In genomic region chr8:106152876-106153275, GRCm38 (mm10) we compare ENCODE assay signal across 23 mouse cellular contexts. TPM values are rescaled to one million over a fixed set of nuclear protein-coding genes. Genes with fewer than 3 reads are reported as not detected.
DNase-seq lines count a peak whose midpoint lies in the region; ATAC-seq and TF ChIP-seq lines count a peak whose summit lies in the region.
"Had no signal": no experiment of that assay in that cellular context is flagged by ENCODE, and none has a peak within 500 bp of the region (broad histone marks: within the 10 kb centered on the region; RNA-seq: fewer than 3 reads in every experiment).

No protein-coding gene starts in this region.

- no peaks in the 10 kb centered on the region for H3K9me3 ChIP-seq in forebrain, embryonic 11.5 days (ENCODE audit: control insufficient read depth, low read length)
- no peaks in the 10 kb centered on the region for H3K9me3 ChIP-seq in forebrain, embryonic 16.5 days (ENCODE audit: control insufficient read depth, low read length)
- H3K9me3 ChIP-seq in liver, embryonic 13.5 days (replicated peaks): no peaks in the 10 kb centered on the region
- no peaks in the 10 kb centered on the region for H3K9me3 ChIP-seq in megakaryocyte, embryonic 14.5 days
- H3K9me3 ChIP-seq: embryonic facial prominence, embryonic 12.5 days; forebrain, embryonic 12.5 days; limb, embryonic 12.5 days had no signal

- no peaks in the 10 kb centered on the region; the same call in 1 of the 2 replicates for H3K36me3 ChIP-seq in forebrain, embryonic 11.5 days (ENCODE audit: control insufficient read depth, insufficient read depth, low read length)
- peaks cover 5% of the 10 kb centered on the region; the same call in 1 of the 2 replicates for H3K36me3 ChIP-seq in forebrain, embryonic 16.5 days (ENCODE audit: control insufficient read depth, insufficient read depth)
- H3K36me3 ChIP-seq in liver, embryonic 13.5 days: peaks cover 10% of the 10 kb centered on the region
- H3K36me3 ChIP-seq in megakaryocyte, embryonic 14.5 days (replicated peaks; ENCODE audit: low read length): peaks cover 40% of the 10 kb centered on the region

- 89% methylated on average over 4 of the region's 4 CpGs for WGBS in forebrain, embryonic 11.5 days
- 90% methylated on average over 4 of the region's 4 CpGs for WGBS in forebrain, embryonic 16.5 days
- 26% methylated on average over 4 of the region's 4 CpGs for WGBS in liver, embryonic 13.5 days (ENCODE audit: insufficient replicate concordance)

- H3K4me2 ChIP-seq in forebrain, embryonic 11.5 days (ENCODE audit: low read depth, low read length, severe bottlenecking): no peak overlapping the region
- H3K4me2 ChIP-seq in forebrain, embryonic 16.5 days (ENCODE audit: low read length): no peak overlapping the region
- peak overlapping the region; percentile 87; the same call in 1 of the 2 replicates for H3K4me2 ChIP-seq in liver, embryonic 13.5 days
- H3K4me2 ChIP-seq: embryonic facial prominence, embryonic 12.5 days; forebrain, embryonic 12.5 days; heart, embryonic 11.5 days; limb, embryonic 12.5 days had no signal

- intact Hi-C loops in left cerebral cortex, adult 2 months (cut with DNase I): no loop called here

- no peak overlapping the region for H3K27ac ChIP-seq in forebrain, embryonic 11.5 days (ENCODE audit: low read depth, low read length)
- H3K27ac ChIP-seq in forebrain, embryonic 16.5 days (ENCODE audit: low read length): no peak overlapping the region
- H3K27ac ChIP-seq in left cerebral cortex, adult 2 months: peak overlapping the region; percentile 29; the same call in 1 of the 2 replicates
- H3K27ac ChIP-seq in liver, embryonic 13.5 days: 0 out of 2 replicates have a peak overlapping the region, but pooled peaks have one; percentile 6
- H3K27ac ChIP-seq: embryonic facial prominence, embryonic 12.5 days; forebrain, embryonic 12.5 days; gastrocnemius, adult 2 months; limb, embryonic 12.5 days had no signal

- DNase-seq in forebrain, embryonic 11.5 days (ENCODE audit: low spot score): peak; percentile 13
- no peak for DNase-seq in left cerebral cortex, adult 2 months (ENCODE audit: extremely low spot score in 1 of 2, low spot score in 2 of 2)
- no peak for DNase-seq in left cerebral cortex, adult 11 months (ENCODE audit: low spot score)
- no peak for DNase-seq in liver, embryonic 13.5 days
- no peak for DNase-seq in frontal cortex, postnatal 14 days (ENCODE audit: low spot score in 2 of 2)
- DNase-seq in thymus, postnatal 10 days (ENCODE audit: low spot score in 2 of 2): no peak
- DNase-seq: adrenal gland, postnatal 36 days; cerebellum, adult 11-12 months; cerebellum, postnatal 14 days; gastrocnemius, adult 2 months; kidney, postnatal 4 days; lung, adult 18-20 months; lung, postnatal 10 days had no signal

- 0 out of 2 replicates have a peak, but pooled peaks cover 2% of the 10 kb centered on the region for H3K4me1 ChIP-seq in forebrain, embryonic 11.5 days (replicated peaks; ENCODE audit: control insufficient read depth, insufficient read depth, low read length)
- peaks cover 14% of the 10 kb centered on the region for H3K4me1 ChIP-seq in forebrain, embryonic 16.5 days (replicated peaks; ENCODE audit: control insufficient read depth, insufficient read depth, low read length)
- H3K4me1 ChIP-seq in liver, embryonic 13.5 days (replicated peaks): peaks cover 47% of the 10 kb centered on the region
- H3K4me1 ChIP-seq in megakaryocyte, embryonic 14.5 days: peaks cover 74% of the 10 kb centered on the region

- no peaks in the 10 kb centered on the region for H3K27me3 ChIP-seq in forebrain, embryonic 11.5 days (ENCODE audit: control insufficient read depth, insufficient read depth, low read length)
- no peaks in the 10 kb centered on the region for H3K27me3 ChIP-seq in forebrain, embryonic 16.5 days (replicated peaks; ENCODE audit: control insufficient read depth, insufficient read depth, low read length)
- no peaks in the 10 kb centered on the region for H3K27me3 ChIP-seq in liver, embryonic 13.5 days
- no peaks in the 10 kb centered on the region for H3K27me3 ChIP-seq in megakaryocyte, embryonic 14.5 days (replicated peaks)
- H3K27me3 ChIP-seq: embryonic facial prominence, embryonic 12.5 days; forebrain, embryonic 12.5 days; limb, embryonic 12.5 days had no signal

- no peak overlapping the region for H3K9ac ChIP-seq in forebrain, embryonic 11.5 days (ENCODE audit: low read length)
- no peak overlapping the region for H3K9ac ChIP-seq in forebrain, embryonic 16.5 days (replicated peaks; ENCODE audit: low read depth, low read length)
- no peak overlapping the region for H3K9ac ChIP-seq in liver, embryonic 13.5 days
- H3K9ac ChIP-seq: embryonic facial prominence, embryonic 12.5 days; forebrain, embryonic 12.5 days; limb, embryonic 12.5 days had no signal

- TF ChIP-seq CTCF in left cerebral cortex, adult 2 months (IDR thresholded peaks at IDR 0.05): no peak

- ATAC-seq in forebrain, embryonic 11.5 days (replicated peaks; ENCODE audit: low FRiP score): no peak
- ATAC-seq in forebrain, embryonic 16.5 days: no peak
- no peak for ATAC-seq in liver, embryonic 13.5 days (ENCODE audit: low read depth)
- ATAC-seq: intestine, postnatal 0 days; midbrain, embryonic 16.5 days had no signal

- H3K4me3 ChIP-seq in forebrain, embryonic 11.5 days (ENCODE audit: low read depth, low read length): no peak overlapping the region
- H3K4me3 ChIP-seq in forebrain, embryonic 16.5 days (replicated peaks; ENCODE audit: low read length): no peak overlapping the region
- H3K4me3 ChIP-seq in left cerebral cortex, adult 2 months: no peak overlapping the region
- H3K4me3 ChIP-seq in liver, embryonic 13.5 days (replicated peaks): no peak overlapping the region
- H3K4me3 ChIP-seq in megakaryocyte, embryonic 14.5 days (replicated peaks): peak overlapping the region; percentile 62
- H3K4me3 ChIP-seq: embryonic facial prominence, embryonic 12.5 days; forebrain, embryonic 12.5 days; gastrocnemius, adult 2 months; limb, embryonic 12.5 days had no signal

RNA-seq across cellular contexts. Expression of gene Pla2g15, which starts 2.7 kb away (rescaled TPM):
- polyA plus RNA-seq in forebrain, embryonic 11.5 days (2014; fragmentation: Nextera tagmentation; extraction: Ambion mirVana): 7.1 and 7.4 TPM in 2 replicates
- polyA plus RNA-seq in forebrain, embryonic 16.5 days (2015; fragmentation: Nextera tagmentation; extraction: Ambion mirVana): 18.2 and 20.6 TPM in 2 replicates
- 10 to 100 TPM; 24.4 to 24.8 TPM for total RNA-seq in left cerebral cortex, adult 2 months (2021)
- polyA plus RNA-seq in liver, embryonic 13.5 days (2015; fragmentation: Nextera tagmentation; extraction: Ambion mirVana): 6.9 and 8.3 TPM in 2 replicates
- 16.9 and 32.0 TPM in 2 replicates for polyA plus RNA-seq in megakaryocyte, embryonic 14.5 days (2012; ENCODE audit: insufficient read depth, low replicate concordance)

RNA-seq across cellular contexts. Expression of gene Slc7a6, which starts 15.8 kb away (rescaled TPM):
- 103 and 106 TPM in 2 replicates for polyA plus RNA-seq in forebrain, embryonic 11.5 days (2014; fragmentation: Nextera tagmentation; extraction: Ambion mirVana)
- 49.3 and 58.4 TPM in 2 replicates for polyA plus RNA-seq in forebrain, embryonic 16.5 days (2015; fragmentation: Nextera tagmentation; extraction: Ambion mirVana)
- 10 to 100 TPM; 24.9 to 26.5 TPM for total RNA-seq in left cerebral cortex, adult 2 months (2021)
- 10.5 and 14.0 TPM in 2 replicates for polyA plus RNA-seq in liver, embryonic 13.5 days (2015; fragmentation: Nextera tagmentation; extraction: Ambion mirVana)
- 3.1 and 3.6 TPM in 2 replicates for polyA plus RNA-seq in megakaryocyte, embryonic 14.5 days (2012; ENCODE audit: insufficient read depth, low replicate concordance)

RNA-seq across cellular contexts. Expression of gene Esrp2, which starts 16.1 kb away (rescaled TPM):
- 2.3 and 2.4 TPM in 2 replicates for polyA plus RNA-seq in forebrain, embryonic 11.5 days (2014; fragmentation: Nextera tagmentation; extraction: Ambion mirVana)
- 0.37 and 0.42 TPM in 2 replicates for polyA plus RNA-seq in forebrain, embryonic 16.5 days (2015; fragmentation: Nextera tagmentation; extraction: Ambion mirVana)
- total RNA-seq in left cerebral cortex, adult 2 months (2021): under 1 TPM in 1 of 2 experiments, not detected in 1; 0.41 TPM
- 6.2 and 7.7 TPM in 2 replicates for polyA plus RNA-seq in liver, embryonic 13.5 days (2015; fragmentation: Nextera tagmentation; extraction: Ambion mirVana)
- 1.6 and 7.5 TPM in 2 replicates for polyA plus RNA-seq in megakaryocyte, embryonic 14.5 days (2012; ENCODE audit: insufficient read depth, low replicate concordance)
- total RNA-seq: gastrocnemius, adult 2 months; layer of hippocampus, postnatal 14 days had no signal
- polyA plus RNA-seq: neural tube, embryonic 14.5 days had no signal

RNA-seq across cellular contexts. Expression of gene Slc7a6os, which starts 57.9 kb away (rescaled TPM):
- polyA plus RNA-seq in forebrain, embryonic 11.5 days (2014; fragmentation: Nextera tagmentation; extraction: Ambion mirVana): 44.1 and 46.8 TPM in 2 replicates
- 37.7 and 40.8 TPM in 2 replicates for polyA plus RNA-seq in forebrain, embryonic 16.5 days (2015; fragmentation: Nextera tagmentation; extraction: Ambion mirVana)
- total RNA-seq in left cerebral cortex, adult 2 months (2021): 10 to 100 TPM; 28.5 to 29.4 TPM
- polyA plus RNA-seq in liver, embryonic 13.5 days (2015; fragmentation: Nextera tagmentation; extraction: Ambion mirVana): 15.5 and 16.5 TPM in 2 replicates
- 11.7 and 21.5 TPM in 2 replicates for polyA plus RNA-seq in megakaryocyte, embryonic 14.5 days (2012; ENCODE audit: insufficient read depth, low replicate concordance)

RNA-seq across cellular contexts. Expression of gene Prmt7, which starts 57.9 kb away (rescaled TPM):
- 68.8 and 73.1 TPM in 2 replicates for polyA plus RNA-seq in forebrain, embryonic 11.5 days (2014; fragmentation: Nextera tagmentation; extraction: Ambion mirVana)
- 53.0 and 55.3 TPM in 2 replicates for polyA plus RNA-seq in forebrain, embryonic 16.5 days (2015; fragmentation: Nextera tagmentation; extraction: Ambion mirVana)
- 10 to 100 TPM; 36.5 to 39.4 TPM for total RNA-seq in left cerebral cortex, adult 2 months (2021)
- 31.3 and 33.0 TPM in 2 replicates for polyA plus RNA-seq in liver, embryonic 13.5 days (2015; fragmentation: Nextera tagmentation; extraction: Ambion mirVana)
- polyA plus RNA-seq in megakaryocyte, embryonic 14.5 days (2012; ENCODE audit: insufficient read depth, low replicate concordance): 2.9 and 9.4 TPM in 2 replicates

Comparison
In these comparisons a context has a peak if more than half of its experiments do, and no peak if none do; other contexts are left out.
1. H3K27ac ChIP-seq: peak in left cerebral cortex, adult 2 months (single experiment) and liver, embryonic 13.5 days (single experiment); none in forebrain, embryonic 11.5 days (single experiment) and forebrain, embryonic 16.5 days (single experiment).